Mouse (Mus musculus): ENCODE results near the gene Svep1.

DNA sequence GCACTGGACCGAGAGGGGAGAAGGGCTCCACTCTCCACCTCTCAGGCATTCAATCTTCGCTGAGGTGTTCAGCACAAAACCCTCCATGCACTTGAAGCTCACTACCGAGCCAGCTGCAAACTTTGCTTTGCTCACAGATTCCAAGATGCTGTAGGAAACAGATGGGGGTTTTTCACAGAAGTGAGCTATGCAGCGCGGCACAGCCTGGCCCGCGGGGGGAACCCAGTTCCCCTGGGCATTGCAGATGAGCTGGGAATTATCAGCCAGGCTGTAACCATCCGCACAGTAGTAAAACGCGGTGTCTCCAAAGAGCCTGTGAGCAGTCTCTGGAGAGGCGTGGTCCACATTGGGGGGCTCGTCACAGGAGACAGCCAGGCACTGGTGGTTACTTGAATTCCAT lies 133.8 kb downstream of the Svep1 start:
- TF ChIP-seq CTCF (IDR thresholded peaks at IDR 0.05; ENCODE audit: low read depth) (no peak), EP300 (IDR thresholded peaks at IDR 0.05; ENCODE audit: low read depth) (no peak)
